Mouse (Mus musculus) olfactory bulb, adult 2 months (tissue): ENCODE results near the gene Ppp1r26.

ENCODE experiments used
- CTCF ChIP-seq: fragments of 200-500 bp; IDR thresholded peaks from 2 replicates; pipeline ENCODE4 v1.5.1; 2012; ENCODE audit warnings: low read depth, mild to moderate bottlenecking, low read length, moderate library complexity; ENCODE audit not compliant: insufficient read depth
- POLR2A ChIP-seq: fragments of 200-500 bp; IDR thresholded peaks from 2 replicates; pipeline ENCODE4 v1.6.1; 2012; ENCODE audit warnings: mild to moderate bottlenecking, low read depth, low read length, moderate library complexity; ENCODE audit not compliant: insufficient read depth

DNA sequence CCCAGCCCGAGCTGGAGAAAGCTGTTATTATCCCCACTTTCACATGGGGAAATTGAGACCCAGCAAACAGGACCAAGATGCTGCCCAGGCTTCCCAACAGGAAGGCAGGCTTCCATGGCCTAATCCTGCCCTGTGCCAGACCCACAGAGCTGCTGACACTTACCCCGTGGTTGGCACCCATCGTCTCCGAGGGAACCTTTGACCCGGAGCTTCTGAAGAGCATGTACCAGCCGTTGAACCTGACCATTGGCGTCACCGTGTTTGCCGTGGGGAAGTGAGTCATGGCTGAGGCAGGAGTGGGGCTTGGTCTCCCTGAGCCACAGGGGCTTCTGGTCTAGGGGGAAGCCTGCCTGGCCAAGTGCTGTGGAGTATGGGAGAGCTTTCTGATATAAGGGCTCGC, 56.4 kb downstream of the Ppp1r26 start:
- TF ChIP-seq CTCF, result no peak
- no peak for TF ChIP-seq POLR2A
